Mouse (Mus musculus) heart, postnatal 0 days (tissue): Measurements from ENCODE around the gene Fam53b. TPM values are rescaled to one million over a fixed set of nuclear protein-coding genes. Genes with fewer than 3 reads are reported as not detected.

ENCODE experiments used
- ATAC-seq: fragments of 200-750 bp; cut with Nextera tagmentation; 2 replicates; pipeline ENCODE4 v1.8.0; 2017; ENCODE audit warnings: low read depth, moderate number of reproducible peaks, moderate library complexity; ENCODE audit not compliant: insufficient read depth
- DNase-seq: peaks from one replicate; pipeline ENCODE4 v3.0.0-alpha.2; 2016; ENCODE audit warnings: low spot score
- H3K27ac ChIP-seq: fragments of 300-500 bp; sonication (generic); 2 replicates; pipeline ENCODE4 v1.5.1; 2014; ENCODE audit warnings: low read depth, mild to moderate bottlenecking
- H3K27me3 ChIP-seq: fragments of 300-500 bp; sonication (generic); 2 replicates; pipeline ENCODE4 v1.6.1; 2014; ENCODE audit warnings: low read length, mixed read lengths; ENCODE audit not compliant: control insufficient read depth, insufficient read depth
- H3K36me3 ChIP-seq: fragments of 300-500 bp; sonication (generic); replicated peaks from 2 replicates; pipeline ENCODE4 v1.6.1; 2014; ENCODE audit warnings: low read length, mixed read lengths; ENCODE audit not compliant: control insufficient read depth, insufficient read depth
- H3K4me1 ChIP-seq: fragments of 300-500 bp; sonication (generic); 2 replicates; pipeline ENCODE4 v1.6.1; 2014; ENCODE audit warnings: antibody characterized with exemption; ENCODE audit not compliant: control insufficient read depth, insufficient read depth
- H3K4me2 ChIP-seq: fragments of 300-500 bp; sonication (generic); 2 replicates; pipeline ENCODE4 v1.6.1; 2014; ENCODE audit warnings: low read depth, mild to moderate bottlenecking, low read length, moderate library complexity
- H3K4me3 ChIP-seq: fragments of 300-500 bp; sonication (generic); 2 replicates; pipeline ENCODE4 v1.5.1; 2014; ENCODE audit warnings: low read depth, low read length
- H3K9ac ChIP-seq: fragments of 300-500 bp; sonication (generic); replicated peaks from 2 replicates; pipeline ENCODE4 v1.6.1; 2014; ENCODE audit warnings: low read depth, low read length, mixed read lengths
- H3K9me3 ChIP-seq: fragments of 300-500 bp; sonication (generic); replicated peaks from 2 replicates; pipeline ENCODE4 v1.6.1; 2016; ENCODE audit warnings: low read length; ENCODE audit not compliant: control insufficient read depth
- CTCF ChIP-seq: IDR thresholded peaks from 2 replicates; pipeline ENCODE4 v1.5.1; 2016; ENCODE audit warnings: antibody characterized with exemption, control low read depth, low read depth
- EP300 ChIP-seq: IDR thresholded peaks from 2 replicates; pipeline ENCODE4 v1.6.1; 2016; ENCODE audit warnings: antibody characterized with exemption, low read depth
- WGBS: fragments of 180-500 bp; shearing (Covaris S2); extraction: QIAGEN DNeasy Blood & Tissue Kit; methylation state at CpG from one replicate; pipeline ENCODE4 v1.1.7; 2014; 5-methylcytosine and 5-hydroxymethylcytosine counted together
- polyA plus RNA-seq: library from polyadenylated mRNA; unstranded; fragments of >200 nt; fragmentation: Nextera tagmentation; extraction: Ambion mirVana; gene quantifications from 2 replicates; pipeline ENCODE4 v1.2.1, GENCODE M21; 2015
- total RNA-seq: library from RNA; depleted of rRNA; stranded (reverse); fragments of >200 nt; gene quantifications from 2 replicates; pipeline ENCODE4 v1.2.3, GENCODE M21; 2014; ENCODE audit warnings: low replicate concordance

The Fam53b gene
- total and polyA plus RNA-seq, 2 experiments from 2014 or later = 13.1 to 18.6 TPM

DNA sequence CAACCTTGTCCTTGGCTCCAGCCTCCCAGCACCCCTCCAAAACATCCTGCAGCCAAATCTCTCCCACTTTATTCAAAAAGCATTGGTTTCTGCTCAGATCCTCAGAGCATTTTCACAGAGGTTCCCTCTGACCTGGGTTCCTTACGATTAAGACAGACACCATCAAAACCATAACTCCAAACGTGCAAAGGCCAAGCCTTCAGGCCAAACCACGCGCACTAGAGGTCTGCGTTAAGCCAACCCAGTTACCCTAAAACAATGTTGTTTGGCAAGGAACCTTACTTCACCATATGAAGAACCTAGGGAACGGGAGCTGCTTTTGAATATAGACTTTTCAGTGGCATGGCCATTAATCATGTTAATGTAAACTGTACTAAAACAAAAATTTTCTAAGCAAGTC lies 4.0 kb downstream of the Fam53b start:
- Histone ChIP-seq H3K9ac (no peak overlapping the region), H3K36me3 (no peaks in the 10 kb centered on the region), H3K4me2 (peak overlapping the region; percentile 4), H3K27me3 (no peaks in the 10 kb centered on the region), H3K4me1 (peaks cover 59% of the 10 kb centered on the region), H3K27ac (0 out of 2 replicates have a peak overlapping the region, but pooled peaks have one; percentile 74), H3K4me3 (no peak overlapping the region), H3K9me3 (no peaks in the 10 kb centered on the region)
- no peak for ATAC-seq
- no peak for TF ChIP-seq EP300
- TF ChIP-seq CTCF = no peak
- 70% methylated on average over 6 of the region's 6 CpGs for WGBS
- no peak for DNase-seq

DNA sequence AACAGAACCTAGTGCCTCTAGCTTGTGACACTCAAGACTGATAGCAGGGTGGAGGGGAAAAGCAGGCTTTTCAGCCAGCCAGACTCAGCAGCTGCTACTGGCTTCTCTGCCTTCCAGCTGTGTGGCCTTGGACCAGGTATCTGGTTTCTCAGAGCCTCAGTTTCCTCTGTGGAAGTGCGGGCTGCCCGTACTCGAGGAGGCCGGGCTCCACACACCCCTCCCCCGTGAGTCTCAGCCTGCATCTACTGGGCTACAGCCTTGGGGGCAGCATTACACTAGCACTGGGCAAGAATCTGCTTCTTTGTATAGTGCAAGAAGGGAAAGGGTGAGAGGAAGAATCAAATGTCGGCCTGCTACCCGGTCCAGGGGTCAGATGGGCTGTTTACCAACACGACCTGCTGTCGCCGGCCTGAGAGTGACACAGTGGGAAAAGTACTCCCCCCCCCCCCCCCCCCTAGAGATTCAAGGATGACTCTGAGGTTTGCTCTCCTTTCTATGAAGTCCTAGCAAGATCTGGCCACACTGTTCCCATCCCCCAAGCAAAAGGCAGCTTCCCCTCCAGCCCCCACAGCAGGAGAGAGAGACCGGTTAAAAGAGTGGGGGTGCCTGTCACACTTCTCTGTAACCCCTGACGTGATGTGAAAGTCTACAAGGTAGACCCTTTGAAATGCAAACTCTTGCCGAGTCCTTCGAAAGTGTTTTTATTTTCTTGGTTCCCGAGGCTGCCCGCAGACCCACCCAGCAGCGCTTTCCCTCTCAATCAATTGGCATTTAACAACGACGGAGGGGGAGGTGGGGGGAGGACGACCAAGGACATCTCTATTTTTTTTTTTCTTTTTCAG lies 4.6 kb downstream of the Fam53b start:
- DNase-seq (no peak), ATAC-seq (no peak)
- H3K9ac ChIP-seq = peak overlapping the region; percentile 24
- H3K27me3 ChIP-seq = no peaks in the 10 kb centered on the region
- H3K36me3 ChIP-seq = no peaks in the 10 kb centered on the region
- 22% methylated on average over 19 of the region's 20 CpGs for WGBS
- TF ChIP-seq CTCF = no peak
- no peak for TF ChIP-seq EP300
- H3K9me3 ChIP-seq = no peaks in the 10 kb centered on the region
- peak overlapping the region; percentile 4 for H3K4me2 ChIP-seq
- peak overlapping the region; percentile 74 for H3K27ac ChIP-seq
- peaks cover 65% of the 10 kb centered on the region for H3K4me1 ChIP-seq
- no peak overlapping the region for H3K4me3 ChIP-seq

DNA sequence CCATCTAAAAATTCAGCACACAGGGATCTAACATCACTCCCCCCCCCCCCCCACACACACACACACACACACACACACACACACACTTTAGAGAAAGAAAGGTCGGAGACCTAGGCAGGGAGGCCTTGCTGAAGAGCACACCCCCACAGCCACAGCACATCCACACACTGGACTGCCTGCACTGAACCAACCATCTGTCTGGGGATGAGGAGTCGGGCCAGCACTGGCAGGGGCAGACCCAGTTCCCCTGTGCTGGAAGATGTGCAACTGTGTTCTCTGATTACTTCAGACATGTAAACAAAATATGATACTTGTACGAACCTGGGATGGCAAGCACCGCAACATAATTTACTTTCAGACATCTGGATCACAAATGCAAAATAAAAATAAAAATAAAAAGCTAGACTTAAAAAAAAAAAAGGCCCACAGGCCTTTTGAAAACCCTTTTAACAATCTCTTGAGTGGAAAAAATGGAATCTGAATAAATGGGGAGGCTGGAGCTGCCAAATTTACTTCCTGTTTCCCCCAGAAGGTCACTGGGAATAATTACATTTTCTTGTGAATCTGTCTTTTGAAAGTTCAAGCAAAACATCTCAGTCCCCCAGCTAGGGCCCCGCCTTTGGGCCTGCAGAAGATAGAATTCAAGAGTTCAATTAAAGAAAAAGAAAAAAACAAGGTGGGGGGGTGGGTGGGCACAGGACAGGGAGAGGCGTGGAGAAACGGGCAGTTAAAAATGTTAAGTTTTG lies 5.5 kb downstream of the Fam53b start:
- no peak for TF ChIP-seq CTCF
- TF ChIP-seq EP300 = no peak
- no peaks in the 10 kb centered on the region for H3K36me3 ChIP-seq
- peak overlapping the region; percentile 74 for H3K27ac ChIP-seq
- ATAC-seq = no peak
- H3K4me1 ChIP-seq = peaks cover 73% of the 10 kb centered on the region
- H3K9me3 ChIP-seq = no peaks in the 10 kb centered on the region
- H3K27me3 ChIP-seq = no peaks in the 10 kb centered on the region
- no peak overlapping the region for H3K4me2 ChIP-seq
- no peak overlapping the region for H3K4me3 ChIP-seq
- DNase-seq = no peak
- H3K9ac ChIP-seq = peak overlapping the region; percentile 24
- WGBS = 66% methylated on average over 7 of the region's 7 CpGs

DNA sequence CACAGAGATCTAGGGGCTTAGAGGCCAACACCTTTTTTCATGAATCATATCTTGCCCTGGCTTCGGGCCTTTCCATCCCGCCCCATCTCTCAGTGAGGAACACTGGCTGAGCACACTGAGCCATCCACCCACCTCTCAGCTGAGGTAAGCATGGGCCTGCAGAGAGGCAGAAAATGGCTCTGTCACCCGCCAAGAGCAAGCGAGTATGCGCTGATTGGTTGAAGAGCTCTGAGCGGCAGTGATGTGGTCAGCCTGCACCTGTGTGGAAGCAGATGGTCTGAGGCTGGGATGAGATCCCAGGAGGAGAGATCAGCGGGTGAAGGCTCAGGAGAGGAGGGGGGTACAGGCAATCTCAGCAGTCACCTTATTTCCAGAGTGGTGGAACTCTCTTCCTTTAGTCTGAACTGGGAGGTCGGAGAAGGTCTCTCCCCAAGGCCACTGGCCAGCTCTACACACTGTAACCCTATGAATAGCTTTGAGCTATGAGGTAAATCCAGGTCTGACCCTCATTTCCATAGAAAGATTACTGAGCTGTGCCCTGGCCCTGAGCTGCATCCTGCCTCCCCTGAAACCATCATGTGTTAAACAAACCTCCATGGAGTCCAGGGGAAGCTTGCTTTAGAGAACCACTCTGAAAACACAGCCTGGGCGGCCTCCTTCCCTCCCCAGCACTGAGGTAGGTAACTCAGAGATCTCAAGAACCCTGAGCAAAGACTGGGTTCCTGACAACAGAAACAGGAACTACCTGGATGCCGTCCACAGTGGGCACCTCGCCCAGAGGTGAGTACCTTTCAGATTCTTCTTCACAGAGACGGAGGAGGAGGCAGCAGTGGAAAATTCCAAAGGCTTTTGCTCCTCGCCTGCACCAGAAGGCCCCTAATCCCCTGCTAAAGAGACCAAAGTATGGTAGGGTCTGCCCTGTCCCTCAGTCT lies 6.5 kb downstream of the Fam53b start:
- DNase-seq (no peak), ATAC-seq (no peak)
- no peaks in the 10 kb centered on the region for H3K36me3 ChIP-seq
- H3K27me3 ChIP-seq = no peaks in the 10 kb centered on the region
- 55% methylated on average over 13 of the region's 13 CpGs for WGBS
- peaks cover 83% of the 10 kb centered on the region for H3K4me1 ChIP-seq
- peak overlapping the region; percentile 74 for H3K27ac ChIP-seq
- no peak overlapping the region for H3K4me2 ChIP-seq
- H3K9ac ChIP-seq = 0 out of 2 replicates have a peak overlapping the region, but pooled peaks have one; percentile 11
- H3K9me3 ChIP-seq = no peaks in the 10 kb centered on the region
- H3K4me3 ChIP-seq = no peak overlapping the region
- TF ChIP-seq EP300 (no peak), CTCF (no peak)

DNA sequence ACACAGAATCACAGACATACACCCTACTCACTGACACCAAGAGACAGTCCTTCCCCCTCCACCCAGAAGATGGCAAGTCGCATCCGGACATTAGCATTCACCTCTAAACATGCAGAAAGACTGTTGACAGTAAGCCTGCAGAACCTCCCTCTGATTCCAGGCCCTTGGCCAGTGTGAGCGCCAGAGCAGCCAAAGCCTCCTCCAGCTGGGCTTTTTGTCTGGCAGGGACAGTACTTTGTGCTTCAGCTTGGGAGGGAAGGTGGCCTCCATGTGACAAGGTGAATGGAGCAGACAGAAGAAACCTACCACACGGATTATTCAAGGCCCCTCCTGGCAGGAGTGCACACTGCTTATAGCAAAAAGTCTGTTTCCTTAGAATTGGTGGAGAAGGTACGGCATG lies 7.4 kb downstream of the Fam53b start:
- H3K27ac ChIP-seq = peak overlapping the region; percentile 74
- 50% methylated on average over 5 of the region's 5 CpGs for WGBS
- no peaks in the 10 kb centered on the region for H3K36me3 ChIP-seq
- no peaks in the 10 kb centered on the region for H3K9me3 ChIP-seq
- H3K4me3 ChIP-seq = no peak overlapping the region
- DNase-seq (peak; percentile 51), ATAC-seq (no peak)
- TF ChIP-seq CTCF (no peak), EP300 (no peak)
- no peaks in the 10 kb centered on the region for H3K27me3 ChIP-seq
- peaks cover 86% of the 10 kb centered on the region for H3K4me1 ChIP-seq
- no peak overlapping the region for H3K9ac ChIP-seq
- no peak overlapping the region for H3K4me2 ChIP-seq
